Mouse (Mus musculus) lung, postnatal 36 days (tissue): ENCODE data around the gene Grm1.

ENCODE experiments used
- DNase-seq: peaks from one replicate; pipeline ENCODE4 v3.0.0; 2022; ENCODE audit warnings: mixed read lengths

The Grm1 gene

DNA sequence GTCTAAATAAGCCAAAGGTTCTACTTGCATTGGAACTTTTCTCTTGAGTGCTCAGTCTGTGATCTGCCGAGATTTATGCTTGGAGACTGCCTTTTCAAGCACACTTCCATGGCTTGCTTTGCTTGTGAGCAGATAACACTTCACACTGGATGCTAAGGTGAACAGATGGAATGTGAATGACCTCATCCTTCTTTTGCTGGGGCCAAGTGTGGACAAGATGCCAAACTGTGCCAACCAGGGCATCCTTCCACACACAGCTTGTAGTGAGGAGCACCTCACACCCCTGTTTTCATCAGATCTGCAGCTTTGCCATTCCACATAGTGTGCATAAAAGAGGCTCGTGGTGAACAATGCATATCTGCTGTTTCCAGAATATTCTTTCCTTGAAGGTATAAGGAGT is 371.3 kb downstream of the Grm1 start:
- DNase-seq, result no peak

DNA sequence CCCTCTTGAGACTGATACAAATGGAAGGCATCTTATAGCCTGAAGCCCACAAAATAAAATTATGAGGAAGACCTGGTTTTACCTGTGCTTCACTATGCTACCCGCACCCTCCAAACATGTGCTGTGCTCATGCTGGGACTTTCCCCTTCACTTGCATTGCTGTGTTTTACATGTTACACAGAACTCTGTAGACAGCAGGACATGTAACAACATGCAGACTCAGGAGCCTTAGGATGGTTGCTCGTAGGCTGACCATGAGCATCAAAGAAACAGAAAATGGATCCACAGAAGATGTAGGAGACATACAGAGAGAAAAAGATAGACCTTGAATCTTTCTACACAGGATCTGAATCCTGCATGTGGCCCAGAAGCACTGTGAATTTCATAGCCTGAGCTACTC is 371.8 kb downstream of the Grm1 start:
- no peak for DNase-seq

DNA sequence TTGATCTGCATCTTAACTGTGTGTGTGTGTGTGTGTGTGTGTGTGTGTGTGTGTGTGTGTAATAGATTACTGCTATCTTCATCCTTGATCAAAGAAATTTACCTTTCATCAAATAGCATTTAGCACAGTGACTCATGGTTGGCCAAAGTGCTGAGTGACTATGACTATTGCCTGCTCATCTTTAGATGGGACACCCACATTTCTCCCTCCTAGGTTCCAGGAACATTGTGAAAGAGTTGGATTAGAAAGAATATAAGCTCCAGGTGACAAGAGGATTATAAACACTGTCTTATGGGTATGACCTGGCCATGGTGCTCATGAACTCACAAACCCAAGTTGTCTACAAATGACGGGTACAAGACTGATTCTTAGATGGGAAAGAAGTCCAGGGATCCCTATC is 374.1 kb downstream of the Grm1 start:
- no peak for DNase-seq

DNA sequence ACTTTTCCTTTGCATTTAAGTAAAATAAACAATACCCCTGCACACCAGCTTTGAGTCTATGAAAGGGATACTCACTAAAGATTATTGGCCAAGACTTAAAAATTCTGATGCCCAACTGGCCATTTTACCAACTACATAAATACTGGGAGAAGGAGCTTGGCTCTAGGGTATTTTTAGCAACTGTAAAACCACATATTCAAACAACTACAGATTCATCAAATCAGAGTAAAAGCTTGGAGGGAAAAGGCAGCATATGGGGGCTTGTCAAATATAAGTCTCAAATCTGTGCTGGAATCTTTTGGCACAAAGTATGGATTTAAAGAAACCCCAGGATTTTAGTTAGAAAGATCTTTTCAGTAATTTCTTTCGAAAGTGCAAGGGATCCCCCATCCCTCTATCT is 380.8 kb downstream of the Grm1 start:
- no peak for DNase-seq

DNA sequence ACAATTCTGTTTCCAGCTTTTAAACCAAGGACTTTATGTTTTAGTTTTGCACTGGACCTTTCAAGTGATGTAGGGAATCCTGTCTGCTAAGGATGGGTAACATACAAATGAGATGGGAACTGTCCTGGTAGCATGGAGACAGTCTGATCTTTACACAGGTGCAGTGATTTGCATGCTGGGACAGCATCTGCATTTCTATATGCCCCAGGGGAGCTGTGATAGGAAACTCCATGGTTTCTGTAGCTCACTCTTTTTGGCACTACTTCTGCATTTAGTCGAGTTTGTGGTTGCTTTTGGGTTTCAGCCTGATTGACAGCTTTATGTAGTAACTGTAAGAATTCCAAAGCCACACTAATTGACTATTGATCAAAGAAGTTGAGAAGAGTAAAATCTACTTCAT is 381.3 kb downstream of the Grm1 start:
- no peak for DNase-seq

DNA sequence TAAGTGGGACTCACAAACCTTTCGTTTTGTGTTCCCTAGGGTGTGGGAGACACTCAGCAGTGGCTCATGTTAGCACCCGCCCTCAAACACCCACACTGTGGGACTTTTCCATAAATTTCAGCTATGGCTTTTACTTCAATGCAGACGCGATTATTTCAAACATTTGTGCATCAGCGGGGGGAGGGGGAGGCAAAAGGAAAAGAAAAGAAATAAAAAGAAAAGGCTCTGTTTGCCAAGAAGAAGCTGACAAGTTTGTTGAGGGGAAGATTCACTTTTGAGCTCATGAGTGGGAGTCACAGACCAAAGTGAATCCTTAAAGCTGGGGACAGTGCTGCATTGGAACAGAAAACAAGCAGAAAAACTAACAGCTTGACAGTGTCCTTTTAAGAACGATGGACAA is 384.7 kb downstream of the Grm1 start:
- no peak for DNase-seq

DNA sequence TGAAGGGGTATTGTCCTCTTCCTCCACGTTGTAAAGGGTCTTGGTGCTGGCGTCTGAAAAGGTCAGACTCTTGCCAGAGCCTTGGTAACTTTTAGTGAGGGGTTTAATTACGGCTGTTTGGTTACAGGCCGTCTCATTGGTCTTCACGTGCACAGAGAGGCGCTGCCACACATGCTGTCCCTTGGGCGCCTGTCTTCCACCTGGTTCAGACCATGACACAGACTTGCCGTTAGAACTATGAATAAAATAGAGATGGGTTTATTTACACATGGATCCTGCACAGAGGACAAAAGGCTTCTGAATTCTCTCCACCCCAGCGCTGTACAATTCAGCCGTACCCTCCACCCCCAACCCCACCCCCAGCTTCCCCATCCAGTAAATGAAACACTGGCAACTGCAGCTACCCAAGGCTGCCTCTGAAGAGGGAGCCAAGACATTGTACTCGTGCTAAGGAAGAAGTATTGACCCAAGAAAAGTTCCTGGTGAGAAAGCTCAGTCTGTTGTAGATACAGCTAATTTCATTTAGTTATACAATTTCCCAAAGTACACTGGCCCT is 392.4 kb downstream of the Grm1 start:
- no peak for DNase-seq

DNA sequence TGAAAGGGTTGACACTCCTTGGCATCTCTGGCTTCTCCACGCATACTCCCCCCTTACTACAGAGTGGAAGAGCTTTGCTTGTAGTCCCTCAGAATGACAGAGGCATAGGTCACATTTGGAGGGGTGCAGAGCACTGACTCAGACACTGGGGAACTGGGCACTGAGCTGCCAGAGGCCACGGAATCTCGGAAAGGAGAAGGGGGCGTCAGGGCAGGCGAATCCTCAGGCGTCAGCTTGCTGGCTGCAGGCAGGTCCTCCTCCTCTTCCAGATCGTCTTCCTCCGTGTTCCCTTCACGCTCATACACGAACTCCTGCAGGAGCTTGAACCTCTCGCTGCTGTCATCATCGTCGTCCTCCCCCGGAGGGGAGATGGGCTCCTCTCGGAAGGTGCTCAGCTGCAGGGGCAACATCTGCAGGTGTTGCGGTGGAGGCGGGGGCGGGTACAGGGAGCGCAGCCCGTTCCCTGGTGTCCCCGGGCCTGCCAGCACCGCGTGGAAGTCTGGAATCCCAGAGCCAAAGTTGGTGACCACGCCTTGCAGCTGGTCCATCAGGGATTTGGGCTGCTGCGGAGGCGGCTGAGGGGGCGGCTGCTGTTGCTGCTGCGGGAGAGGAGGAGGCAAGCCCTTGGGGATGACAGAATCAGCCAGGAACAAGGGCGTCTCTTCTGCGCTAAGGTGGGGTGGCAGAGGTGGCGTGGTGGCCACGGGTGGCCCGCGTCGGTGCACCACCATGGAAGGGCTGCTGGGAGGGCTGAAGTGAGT is 393.1 kb downstream of the Grm1 start:
- no peak for DNase-seq

DNA sequence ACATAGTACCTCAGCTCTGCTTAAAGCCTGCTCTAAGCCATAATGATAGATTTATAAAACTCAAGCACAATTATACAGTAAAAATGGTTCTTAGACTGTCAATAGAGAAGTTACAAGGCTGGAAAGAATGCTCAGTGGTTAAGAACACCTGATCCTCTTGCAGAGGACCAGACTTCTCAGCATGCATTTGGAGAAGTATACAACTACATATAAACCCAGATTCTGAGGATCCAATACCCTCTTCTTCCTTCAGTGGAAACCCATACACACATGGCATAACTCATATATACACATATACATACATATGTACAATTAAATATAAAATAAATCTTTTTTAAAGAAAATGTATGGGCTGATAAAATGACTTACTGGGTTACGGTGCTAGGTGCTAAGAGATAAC is 401.1 kb downstream of the Grm1 start, which contains the start of gene Gm10944:
Gene Gm10944 (plus strand): TSS at position 301 of the 400 bp plus-strand sequence.
- no peak for DNase-seq

DNA sequence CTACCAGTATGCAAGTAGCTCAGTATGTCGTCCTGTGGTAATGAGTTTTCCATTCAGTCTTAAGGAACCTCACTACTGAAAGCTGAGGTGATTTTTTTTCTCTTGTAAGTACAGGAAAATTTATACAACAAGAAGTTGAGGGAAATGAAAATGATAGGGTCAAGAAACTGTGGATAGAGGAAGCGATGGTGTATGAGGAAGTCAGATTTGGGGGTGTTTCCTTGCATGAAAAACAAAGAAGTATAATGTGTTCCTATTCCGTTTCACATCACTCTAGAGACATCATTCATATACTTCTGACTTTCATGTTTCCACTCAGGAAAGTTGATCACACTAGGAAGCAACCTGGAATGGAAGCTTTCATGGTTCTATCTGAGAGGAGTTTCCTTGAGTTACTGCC is 422.2 kb downstream of the Grm1 start:
- DNase-seq, result no peak

DNA sequence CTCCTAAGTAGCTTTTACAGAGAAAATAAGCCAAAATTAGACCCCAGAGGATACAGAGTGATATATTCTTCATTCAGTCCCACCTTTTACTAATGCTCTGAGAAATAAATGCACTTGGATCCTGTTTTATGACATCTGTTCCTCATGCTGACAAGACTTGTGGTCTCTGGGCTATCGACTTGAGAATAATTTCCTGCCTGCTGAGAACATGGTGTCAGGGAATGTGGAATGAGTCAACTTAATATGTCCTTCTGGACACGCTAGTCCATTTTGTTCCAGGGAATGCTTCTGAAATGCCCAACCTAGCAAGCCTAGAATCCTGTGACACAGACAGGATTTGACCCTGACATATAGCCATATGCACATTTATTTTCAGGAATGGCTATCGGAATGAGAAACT is 423.0 kb downstream of the Grm1 start:
- no peak for DNase-seq

DNA sequence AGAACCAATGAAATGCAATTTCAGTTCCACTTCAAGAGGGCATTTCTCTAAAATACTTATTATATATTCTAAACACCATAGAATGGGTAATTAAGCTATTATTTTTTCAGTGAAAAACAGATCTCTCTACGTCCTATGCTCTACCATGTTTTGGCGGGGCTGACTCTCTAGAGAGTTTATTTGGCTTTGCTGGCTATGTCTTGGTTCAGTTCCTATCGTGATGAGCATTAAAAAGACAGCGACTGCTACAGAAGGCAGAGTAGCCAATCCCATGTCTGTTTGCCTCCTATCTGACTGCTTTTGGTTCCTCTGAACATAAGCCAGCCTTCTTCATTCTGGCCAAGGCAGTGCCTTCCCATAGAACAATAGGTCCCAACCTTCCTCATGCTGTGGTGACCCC is 425.5 kb downstream of the Grm1 start:
- no peak for DNase-seq

DNA sequence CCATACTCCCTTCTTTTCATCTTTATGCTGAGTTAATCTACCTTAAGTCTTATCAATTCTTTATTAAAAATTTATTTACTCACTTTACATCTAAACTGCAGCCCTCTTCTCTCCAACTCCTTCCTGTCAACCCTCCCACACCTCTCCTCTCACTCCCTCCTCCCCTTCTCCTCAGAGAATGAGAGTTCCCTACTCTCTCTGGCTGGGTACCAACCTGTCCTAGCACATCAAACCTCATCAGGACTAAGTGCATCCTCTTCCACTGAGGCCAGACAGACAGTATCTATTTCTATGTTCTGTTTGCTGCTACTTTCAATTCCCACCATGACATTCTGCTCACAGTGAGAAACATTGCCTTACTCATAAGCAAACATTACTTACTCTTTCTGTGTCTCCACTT is 426.2 kb downstream of the Grm1 start:
- DNase-seq, result no peak
